Mouse (Mus musculus) brain, adult 10 weeks (tissue): ENCODE results near the gene Tcerg1l. TPM values are rescaled to one million over a fixed set of nuclear protein-coding genes. Genes with fewer than 3 reads are reported as not detected.

Source experiments
- polyA plus RNA-seq: library from polyadenylated mRNA; stranded (reverse); fragments of 350-450 nt; fragmentation: Illumina TruSeq; extraction: RNeasy Lipid Tissue Mini Kit (QIAGEN cat#74804); gene quantifications from one replicate; pipeline ENCODE4 v1.2.3, GENCODE M21; 2015; ENCODE audit warnings: low read depth, low replicate concordance

The Tcerg1l gene
- polyA plus RNA-seq, result 8.4 TPM

GRCm38 (mm10) chr7:138397485-138398181, at the start of gene Tcerg1l:
Gene Tcerg1l, minus strand, starts transcription at chr7:138397730.

